Mouse (Mus musculus) kidney, postnatal 0 days (tissue): ENCODE measurements around the gene Gm7233. TPM values are rescaled to one million over a fixed set of nuclear protein-coding genes. Genes with fewer than 3 reads are reported as not detected.
"Not testable (repeated sequence)": the region's sequence is repeated elsewhere in the genome, so short reads cannot be mapped to it uniquely, and the experiment has no call there.

Experiments used
- ATAC-seq: fragments of 200-750 bp; cut with Nextera tagmentation; replicated peaks from 2 replicates; pipeline ENCODE4 v1.8.0; 2017; ENCODE audit warnings: low read depth, moderate number of reproducible peaks, moderate TSS enrichment, moderate library complexity; ENCODE audit not compliant: low FRiP score
- DNase-seq: peaks from one replicate; pipeline ENCODE4 v3.0.0-alpha.2; 2016; ENCODE audit warnings: low spot score
- H3K27ac ChIP-seq: fragments of 300-500 bp; sonication (generic); 2 replicates; pipeline ENCODE4 v1.5.1; 2014; ENCODE audit warnings: mild to moderate bottlenecking
- H3K27me3 ChIP-seq: fragments of 300-500 bp; sonication (generic); 2 replicates; pipeline ENCODE4 v1.6.1; 2014; ENCODE audit warnings: low read length, mixed read lengths; ENCODE audit not compliant: insufficient read depth
- H3K36me3 ChIP-seq: fragments of 300-500 bp; sonication (generic); 2 replicates; pipeline ENCODE4 v1.6.1; 2014; ENCODE audit warnings: low read length, mixed read lengths; ENCODE audit not compliant: insufficient read depth
- H3K4me1 ChIP-seq: fragments of 300-500 bp; sonication (generic); replicated peaks from 2 replicates; pipeline ENCODE4 v1.6.1; 2014; ENCODE audit warnings: antibody characterized with exemption, low read length, mixed read lengths; ENCODE audit not compliant: insufficient read depth
- H3K4me2 ChIP-seq: fragments of 300-500 bp; sonication (generic); 2 replicates; pipeline ENCODE4 v1.6.1; 2014; ENCODE audit warnings: mild to moderate bottlenecking, low read length, moderate library complexity, mixed read lengths
- H3K4me3 ChIP-seq: fragments of 300-500 bp; sonication (generic); replicated peaks from 2 replicates; pipeline ENCODE4 v1.5.1; 2014; ENCODE audit warnings: low read depth, low read length
- H3K9ac ChIP-seq: fragments of 300-500 bp; sonication (generic); 2 replicates; pipeline ENCODE4 v1.6.1; 2014; ENCODE audit warnings: low read depth, low read length
- H3K9me3 ChIP-seq: fragments of 300-500 bp; sonication (generic); replicated peaks from 2 replicates; pipeline ENCODE4 v1.6.1; 2016; ENCODE audit warnings: low read length, inconsistent platforms, mixed read lengths
- WGBS: fragments of 180-500 bp; shearing (Covaris S2); extraction: QIAGEN DNeasy Blood & Tissue Kit; methylation state at CpG from one replicate; pipeline ENCODE4 v1.1.7; 2014; 5-methylcytosine and 5-hydroxymethylcytosine counted together
- polyA plus RNA-seq: library from polyadenylated mRNA; unstranded; fragments of >200 nt; fragmentation: Nextera tagmentation; extraction: Ambion mirVana; gene quantifications from 2 replicates; pipeline ENCODE4 v1.2.1, GENCODE M21; 2015

The Gm7233 gene
- polyA plus RNA-seq: not detected in 2 replicates

DNA sequence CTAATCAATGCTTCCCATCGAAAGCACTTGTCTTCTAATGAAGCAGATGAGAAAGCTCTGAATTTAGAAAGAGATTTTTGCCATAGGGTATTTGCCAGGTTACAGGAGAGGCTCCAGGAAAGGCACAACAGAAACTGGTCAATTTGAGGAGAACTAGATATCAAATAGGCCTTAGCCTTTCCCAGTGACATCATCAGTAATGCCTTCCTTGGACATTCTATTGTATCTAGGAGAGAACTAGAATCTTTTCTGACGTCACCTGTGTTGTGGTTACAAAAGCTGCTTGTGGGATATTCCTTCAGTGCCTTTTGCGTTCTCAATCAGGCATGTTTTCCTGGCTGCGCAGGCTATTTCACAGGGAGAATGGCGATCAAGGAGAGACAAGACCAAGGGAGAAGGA, at the start of gene Gm7233:
Gene Gm7233 (plus strand): TSS at position 301 of the 400 bp plus-strand sequence.
- WGBS: 86% methylated on average over 4 of the region's 5 CpGs
- DNase-seq: not testable (repeated sequence)

DNA sequence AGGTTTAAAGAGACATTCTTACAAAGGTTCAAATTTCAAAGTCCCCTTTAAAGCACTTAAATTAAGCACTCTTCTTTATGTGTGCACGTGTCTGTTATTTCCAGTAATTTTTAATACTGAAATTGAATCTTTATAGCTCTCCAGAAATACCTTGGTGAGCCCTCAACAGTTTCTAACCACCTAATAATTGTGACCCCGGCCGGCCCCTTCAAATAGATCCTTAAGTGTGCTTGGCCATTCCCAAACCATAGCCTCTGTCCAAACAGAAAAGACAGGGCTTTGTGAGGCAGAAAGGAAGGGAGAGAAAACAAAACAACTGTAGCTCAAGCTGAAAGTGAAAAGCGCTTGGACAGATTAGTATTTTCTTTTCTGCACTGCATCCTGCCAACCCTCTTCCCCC, 12.5 kb upstream of the Gm7233 start:
- H3K4me2 ChIP-seq, H3K4me1 ChIP-seq, DNase-seq, H3K27me3 ChIP-seq, H3K27ac ChIP-seq, H3K9me3 ChIP-seq, H3K4me3 ChIP-seq, H3K9ac ChIP-seq, ATAC-seq, H3K36me3 ChIP-seq: not testable (repeated sequence)
- 33% methylated on average over 4 of the region's 4 CpGs for WGBS

More for the DNA sequence above, at the start of gene Gm7233:
- H3K27ac ChIP-seq, H3K27me3 ChIP-seq, H3K4me3 ChIP-seq, H3K36me3 ChIP-seq, H3K9me3 ChIP-seq, H3K9ac ChIP-seq, ATAC-seq, H3K4me1 ChIP-seq, H3K4me2 ChIP-seq: not testable (repeated sequence)

DNA sequence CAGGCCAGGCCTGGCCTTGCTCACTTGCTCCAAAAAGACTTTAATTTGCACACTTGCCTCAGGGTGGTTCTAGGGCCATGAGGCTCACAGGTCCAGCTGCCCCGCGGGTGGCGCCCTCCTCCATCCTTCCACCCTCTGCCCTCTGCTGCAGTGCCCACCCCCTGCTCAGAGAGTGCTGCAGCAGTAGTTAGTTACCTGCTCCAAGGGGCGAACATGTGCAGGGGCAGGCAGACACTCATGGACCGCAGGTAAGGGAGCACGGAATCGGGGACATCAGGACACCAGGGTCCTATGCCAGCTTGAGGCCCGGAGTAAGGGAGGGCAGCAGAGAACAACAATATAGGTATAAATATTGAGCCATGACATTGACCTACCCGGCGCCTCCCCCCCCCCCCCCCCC, 11.7 kb upstream of the Gm7233 start:
- WGBS: no CpG with 5 or more reads among the region's 10 CpGs
- H3K4me3 ChIP-seq, H3K4me2 ChIP-seq, H3K36me3 ChIP-seq, H3K9ac ChIP-seq, DNase-seq, H3K27ac ChIP-seq, H3K9me3 ChIP-seq, H3K4me1 ChIP-seq, H3K27me3 ChIP-seq: not testable (repeated sequence)
- ATAC-seq: peak; percentile 46; the same call in 1 of the 2 replicates

DNA sequence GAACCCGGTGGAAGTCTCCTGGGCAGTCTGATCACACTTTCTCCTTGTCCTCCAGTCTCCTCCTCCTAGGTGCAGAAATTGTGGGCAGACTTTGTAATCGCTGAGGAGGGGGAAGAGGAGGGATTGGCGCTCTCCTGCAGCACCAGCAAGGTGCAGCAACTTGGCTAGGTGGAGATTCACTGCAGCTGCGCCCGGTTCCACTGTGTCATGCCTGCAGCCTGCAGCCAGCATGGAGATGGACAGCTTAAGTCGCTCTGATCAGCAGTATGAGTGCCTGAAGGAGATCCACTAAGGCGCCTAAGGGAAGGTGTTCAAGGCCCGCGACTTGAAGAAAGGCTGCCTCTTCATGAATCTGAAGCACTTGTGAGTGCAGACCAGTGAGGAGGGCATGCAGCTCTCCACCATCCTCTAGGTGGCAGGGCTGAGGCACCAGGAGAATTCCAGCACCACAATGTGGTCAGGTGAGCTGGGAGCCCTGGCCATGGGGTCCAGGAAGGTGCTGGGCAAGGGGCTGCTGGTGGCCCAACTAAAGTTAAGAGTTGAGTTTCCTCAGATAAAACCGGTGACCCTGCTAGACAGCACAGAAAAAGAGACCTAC, 11.0 kb upstream of the Gm7233 start:
- peak; percentile 63; the same call in 1 of the 2 replicates for ATAC-seq
- H3K36me3 ChIP-seq, DNase-seq, H3K27ac ChIP-seq, H3K4me1 ChIP-seq, H3K4me2 ChIP-seq, H3K9ac ChIP-seq, H3K4me3 ChIP-seq, H3K9me3 ChIP-seq, H3K27me3 ChIP-seq: not testable (repeated sequence)
- WGBS: 26% methylated on average over 1 of the region's 10 CpGs

DNA sequence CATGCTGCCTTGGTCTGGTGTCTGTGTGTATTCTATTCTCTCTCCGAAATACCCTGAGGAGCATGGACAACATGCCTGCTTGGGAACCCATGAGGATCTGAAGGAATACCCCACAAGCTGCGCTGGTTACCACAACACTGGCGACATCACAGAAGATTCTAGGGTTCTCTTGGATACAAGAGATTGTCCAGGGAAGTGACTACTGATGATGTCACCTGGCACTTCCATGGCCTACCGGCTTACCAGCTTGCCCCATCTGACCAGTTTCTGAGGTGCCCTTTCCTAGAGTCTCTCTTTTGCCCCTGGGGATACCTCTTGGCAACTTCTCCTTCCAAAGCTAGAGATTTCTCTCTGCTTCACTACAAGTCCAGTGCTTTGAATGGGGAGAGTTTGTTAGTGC, 55.5 kb downstream of the Gm7233 start, which contains the start of gene Gm8122:
Gene Gm8122 (minus strand): TSS at position 101 of the 400 bp plus-strand sequence.
- not testable (repeated sequence) for DNase-seq, H3K27me3 ChIP-seq, H3K4me3 ChIP-seq, H3K4me2 ChIP-seq, H3K36me3 ChIP-seq, H3K4me1 ChIP-seq, H3K9me3 ChIP-seq, H3K27ac ChIP-seq, ATAC-seq, H3K9ac ChIP-seq
- 98% methylated on average over 2 of the region's 4 CpGs for WGBS

Other genes with a start within 250 kb of the Gm7233 start
- gene Gm8082, start 186.2 kb upstream of the Gm7233 start, polyA plus RNA-seq: not detected in 2 replicates
- gene Gm10376, start 164.2 kb upstream of the Gm7233 start, polyA plus RNA-seq: not detected in 2 replicates
- gene Gm8094, start 103.2 kb upstream of the Gm7233 start, polyA plus RNA-seq: not detected in 2 replicates
- not detected in 2 replicates for gene Gm8104, start 79.3 kb upstream of the Gm7233 start, polyA plus RNA-seq
- not detected in 2 replicates for gene Gm8122, start 55.4 kb downstream of the Gm7233 start, polyA plus RNA-seq
- not detected in 2 replicates for gene Gm8126, start 78.8 kb downstream of the Gm7233 start, polyA plus RNA-seq
- gene Gm9732, start 95.2 kb downstream of the Gm7233 start, polyA plus RNA-seq: 0.11 and 0.34 TPM in 2 replicates
- not detected in 2 replicates for gene Gm8127, start 114.0 kb downstream of the Gm7233 start, polyA plus RNA-seq
- not detected in 2 replicates for gene 1700001F09Rik, start 167.9 kb downstream of the Gm7233 start, polyA plus RNA-seq
- not detected in 2 replicates for gene Gm8138, start 236.5 kb downstream of the Gm7233 start, polyA plus RNA-seq